Mouse (Mus musculus) stomach, postnatal 0 days (tissue): Measurements from ENCODE around the gene Ryr2.

ENCODE experiments used
- CTCF ChIP-seq: IDR thresholded peaks from 2 replicates; pipeline ENCODE4 v1.5.1; 2016; ENCODE audit warnings: antibody characterized with exemption, low read depth, mild to moderate bottlenecking, moderate library complexity
- EP300 ChIP-seq: optimal IDR thresholded peaks from 2 replicates; pipeline ENCODE3; 2016; ENCODE audit warnings: antibody characterized with exemption

GRCm38 (mm10) chr13:12036834-12037233 lies 69.9 kb downstream of the Ryr2 start:
- TF ChIP-seq EP300 (no peak), CTCF (no peak)
